Mouse (Mus musculus) adrenal gland, adult 18-20 months (tissue): ENCODE data around the gene H2al1c. TPM values are rescaled to one million over a fixed set of nuclear protein-coding genes. Genes with fewer than 3 reads are reported as not detected.

Experiments used
- total RNA-seq, 2 experiments: library from RNA; stranded (reverse); gene quantifications; 1 replicate in 1 of 2; 2 replicates in 1 of 2; pipeline ENCODE4 v1.2.3; 2021

The H2al1c gene
- total RNA-seq, 2 experiments from 2014 or later = not detected

Other genes with a start within 250 kb of the H2al1c start
- gene H2al1a, start 6.4 kb upstream of the H2al1c start, total RNA-seq = not detected
- not detected for gene H2al1b, start 3.2 kb upstream of the H2al1c start, total RNA-seq
- not detected for gene H2al1d, start 3.2 kb downstream of the H2al1c start, total RNA-seq
- gene H2al1e, start 6.3 kb downstream of the H2al1c start, total RNA-seq = not detected
- not detected for gene H2al1f, start 9.5 kb downstream of the H2al1c start, total RNA-seq
- gene H2al1g, start 12.6 kb downstream of the H2al1c start, total RNA-seq = not detected
- not detected for gene H2al1h, start 15.8 kb downstream of the H2al1c start, total RNA-seq
- not detected for gene H2al1i, start 19.0 kb downstream of the H2al1c start, total RNA-seq
- not detected for gene H2al1j, start 22.2 kb downstream of the H2al1c start, total RNA-seq